Mouse (Mus musculus): ENCODE measurements around the gene Dph1.
"Not testable (repeated sequence)": the region's sequence is repeated elsewhere in the genome, so short reads cannot be mapped to it uniquely, and the experiment has no call there.

The Dph1 gene

DNA sequence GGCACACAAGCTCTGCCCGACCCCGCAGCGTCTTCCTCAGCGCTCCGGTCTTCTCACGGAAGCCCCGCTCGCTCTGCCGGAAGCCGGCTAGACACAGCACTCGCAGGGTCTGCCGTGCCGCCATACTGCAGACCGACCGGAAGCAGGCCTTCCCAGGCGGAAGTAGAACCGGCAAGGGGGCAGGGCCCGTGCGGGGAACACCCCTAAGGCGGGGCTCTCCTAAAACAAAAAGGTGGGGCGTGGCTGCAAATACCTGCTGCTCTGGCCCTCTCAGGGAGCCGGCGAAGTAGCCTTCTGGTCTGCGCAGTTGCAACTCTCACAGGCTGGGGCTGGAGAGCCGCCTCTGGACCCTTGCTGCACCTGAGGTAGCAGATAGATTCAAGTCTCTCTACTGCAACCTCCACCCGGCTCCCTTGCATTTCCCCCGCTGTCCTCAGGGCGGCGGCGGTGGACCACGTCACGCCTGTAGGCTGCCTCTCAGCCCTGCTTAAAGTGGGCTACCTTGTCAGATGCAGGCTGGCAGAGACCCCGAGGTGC, 12.3 kb downstream of the Dph1 start, which contains the start of gene Ovca2:
TSS of gene Ovca2 (minus strand) at position 164 of the 537 bp plus-strand sequence.
- ATAC-seq (ENCODE audit: insufficient number of reproducible peaks, low FRiP score, low TSS enrichment): peak; percentile 81

DNA sequence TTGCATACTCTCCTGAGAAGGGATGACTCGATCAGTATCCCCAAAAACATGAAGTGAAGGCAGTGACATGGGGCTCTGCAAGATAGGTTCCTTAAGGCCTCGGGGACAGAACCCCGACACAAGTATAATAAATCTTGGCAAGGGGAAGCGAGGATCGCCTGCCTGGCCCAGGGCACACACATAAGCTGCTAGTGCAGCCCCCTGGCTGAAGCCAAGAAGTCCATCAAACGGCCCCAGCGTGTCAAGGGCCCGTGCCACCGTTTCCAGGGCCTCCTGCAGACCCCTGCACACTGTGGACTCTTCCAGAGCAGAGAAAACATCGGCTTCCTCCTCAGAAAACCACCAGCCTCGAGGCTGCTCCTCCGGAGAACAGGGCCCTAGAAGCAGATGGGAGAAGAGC, 13.0 kb downstream of the Dph1 start:
- ATAC-seq (ENCODE audit: insufficient number of reproducible peaks, low FRiP score, low TSS enrichment): no peak

- ATAC-seq (ENCODE audit: insufficient number of reproducible peaks, low FRiP score, low TSS enrichment): not testable (repeated sequence)
Observed at GRCm38 (mm10) chr11:75174574-75174973, 16.5 kb downstream of the Dph1 start.

- no peak for ATAC-seq (ENCODE audit: insufficient number of reproducible peaks, low FRiP score, low TSS enrichment)
Observed at GRCm38 (mm10) chr11:75173799-75174165, 17.3 kb downstream of the Dph1 start.

DNA sequence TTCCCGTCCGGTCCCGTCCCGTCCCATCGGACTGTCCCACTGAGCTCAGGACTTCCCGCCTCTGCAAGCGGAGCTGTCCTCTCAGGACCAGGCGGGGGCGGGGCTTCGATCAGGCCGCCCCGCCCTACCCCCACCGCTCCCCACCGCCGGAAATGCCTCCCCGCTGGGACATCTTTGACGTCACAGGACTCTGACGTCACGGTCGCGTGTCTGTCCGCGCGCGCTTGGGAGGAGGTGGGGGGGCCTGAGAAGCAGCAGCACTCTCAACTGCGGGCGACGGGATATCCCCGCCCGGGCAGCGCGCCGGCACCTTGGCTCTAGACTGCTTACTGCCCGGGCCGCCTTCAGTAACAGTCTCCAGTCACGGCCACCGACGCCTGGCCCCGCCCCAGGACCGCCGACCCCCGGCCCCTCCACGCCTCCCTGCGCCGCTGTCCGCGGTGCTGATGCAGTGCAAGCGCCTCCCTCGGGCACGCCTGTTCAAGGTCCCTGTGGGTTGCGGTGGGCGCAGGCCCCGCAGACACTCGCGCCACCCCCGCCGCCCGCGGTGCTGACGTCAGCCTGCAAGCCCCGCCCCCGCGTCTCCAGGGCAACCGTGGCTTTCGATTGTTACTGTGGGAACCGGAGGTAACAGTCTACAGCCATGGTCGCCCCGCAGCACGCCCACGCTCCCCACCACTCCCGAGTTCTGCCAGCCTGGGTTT, 17.8 kb downstream of the Dph1 start:
- ATAC-seq (ENCODE audit: insufficient number of reproducible peaks, low FRiP score, low TSS enrichment): no peak

DNA sequence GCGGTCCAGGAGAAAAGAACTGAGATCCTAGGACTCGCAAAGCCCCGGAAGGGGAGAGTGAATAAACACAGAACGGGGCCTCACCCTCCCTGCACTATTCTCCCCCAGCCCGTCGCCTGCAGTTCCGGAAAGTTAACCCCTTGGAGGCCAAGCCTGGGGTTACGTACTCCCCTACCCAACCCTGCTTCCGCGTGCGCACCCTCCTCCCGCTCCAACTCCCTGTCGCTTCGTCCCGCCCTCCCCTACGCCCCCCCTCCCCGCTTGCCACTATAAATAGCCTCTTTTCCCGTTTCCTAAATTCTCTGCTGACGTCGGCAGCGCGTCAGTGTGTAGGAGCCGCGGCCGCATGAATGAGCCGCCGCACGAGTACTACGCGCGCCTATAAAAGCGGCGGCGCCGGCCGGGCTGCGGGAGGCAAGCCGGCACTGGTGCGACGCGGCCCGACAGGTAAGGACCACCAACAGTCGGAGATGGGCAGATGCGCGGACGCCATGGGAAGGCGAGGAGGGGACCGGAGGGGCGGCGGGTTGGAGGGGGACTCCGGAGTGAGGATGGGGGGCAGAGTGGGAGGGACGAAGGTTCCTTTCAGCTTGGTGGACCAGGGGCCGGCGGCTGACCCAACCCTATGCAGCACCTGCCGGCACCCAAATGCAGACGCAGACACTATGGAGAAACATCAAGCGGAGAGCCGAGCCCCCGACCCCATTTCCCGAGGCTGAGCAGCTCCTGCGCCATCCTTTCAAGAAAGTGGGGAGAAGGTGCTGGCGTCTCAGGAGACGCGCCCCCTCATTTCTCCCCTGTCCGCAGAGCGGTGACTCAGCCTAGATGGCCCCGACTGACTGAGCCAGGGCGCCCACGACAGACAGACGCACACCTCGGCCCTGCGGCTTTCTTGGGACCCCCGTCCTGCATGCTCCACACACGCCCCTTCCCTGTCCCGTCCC, 18.6 kb downstream of the Dph1 start:
- ATAC-seq (ENCODE audit: insufficient number of reproducible peaks, low FRiP score, low TSS enrichment): 0 out of 2 replicates have a peak, but pooled peaks have one; percentile 9

- no peak for ATAC-seq (ENCODE audit: insufficient number of reproducible peaks, low FRiP score, low TSS enrichment)
Observed at GRCm38 (mm10) chr11:75171186-75171865, 19.7 kb downstream of the Dph1 start.

GRCm38 (mm10) chr11:75170136-75170751, 20.8 kb downstream of the Dph1 start:
- peak; percentile 57 for ATAC-seq (ENCODE audit: insufficient number of reproducible peaks, low FRiP score, low TSS enrichment)

DNA sequence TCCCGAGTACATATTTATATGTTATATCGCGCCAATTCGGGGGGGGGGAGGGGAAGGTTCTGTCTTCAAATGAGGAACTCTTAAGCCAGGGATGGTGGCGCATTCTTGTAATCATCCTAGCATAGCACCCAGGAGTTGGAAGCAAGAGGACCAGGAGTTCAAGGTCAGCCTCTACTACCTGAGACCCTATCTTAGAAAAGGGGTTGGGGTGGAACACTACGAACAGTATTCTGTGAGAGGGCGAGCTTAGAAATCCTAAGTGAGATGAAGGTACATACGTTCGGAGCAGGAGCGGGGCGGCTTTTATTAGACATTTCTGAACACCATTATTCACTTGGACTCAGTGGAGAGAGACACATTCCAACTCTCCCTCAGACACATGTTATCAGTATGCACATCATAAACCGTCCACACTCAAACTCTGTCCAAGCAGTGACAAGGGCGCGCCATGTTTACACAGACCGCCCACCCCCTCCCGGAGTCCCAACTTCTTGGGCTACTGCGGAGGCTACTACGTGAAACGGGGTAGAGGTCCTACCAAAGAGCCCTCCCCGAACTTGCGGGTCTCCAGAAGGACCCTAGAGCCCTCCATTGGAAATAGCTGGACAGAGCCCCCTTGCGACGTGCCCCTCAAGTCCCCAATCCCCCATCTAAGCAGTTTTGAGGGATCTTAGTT, 21.5 kb downstream of the Dph1 start, which contains the start of gene Hic1:
TSS of gene Hic1 (minus strand) at position 115 of the 676 bp plus-strand sequence.
- no peak for ATAC-seq (ENCODE audit: insufficient number of reproducible peaks, low FRiP score, low TSS enrichment)

- ATAC-seq (ENCODE audit: insufficient number of reproducible peaks, low FRiP score, low TSS enrichment): no peak
Observed at GRCm38 (mm10) chr11:75168590-75169361, 22.3 kb downstream of the Dph1 start.

GRCm38 (mm10) chr11:75167643-75168589, 23.1 kb downstream of the Dph1 start:
- no peak for ATAC-seq (ENCODE audit: insufficient number of reproducible peaks, low FRiP score, low TSS enrichment)

GRCm38 (mm10) chr11:75166861-75167642, 24.0 kb downstream of the Dph1 start:
- ATAC-seq (ENCODE audit: insufficient number of reproducible peaks, low FRiP score, low TSS enrichment): no peak

- ATAC-seq (ENCODE audit: insufficient number of reproducible peaks, low FRiP score, low TSS enrichment): no peak
Observed at GRCm38 (mm10) chr11:75166193-75166842, 24.7 kb downstream of the Dph1 start.

DNA sequence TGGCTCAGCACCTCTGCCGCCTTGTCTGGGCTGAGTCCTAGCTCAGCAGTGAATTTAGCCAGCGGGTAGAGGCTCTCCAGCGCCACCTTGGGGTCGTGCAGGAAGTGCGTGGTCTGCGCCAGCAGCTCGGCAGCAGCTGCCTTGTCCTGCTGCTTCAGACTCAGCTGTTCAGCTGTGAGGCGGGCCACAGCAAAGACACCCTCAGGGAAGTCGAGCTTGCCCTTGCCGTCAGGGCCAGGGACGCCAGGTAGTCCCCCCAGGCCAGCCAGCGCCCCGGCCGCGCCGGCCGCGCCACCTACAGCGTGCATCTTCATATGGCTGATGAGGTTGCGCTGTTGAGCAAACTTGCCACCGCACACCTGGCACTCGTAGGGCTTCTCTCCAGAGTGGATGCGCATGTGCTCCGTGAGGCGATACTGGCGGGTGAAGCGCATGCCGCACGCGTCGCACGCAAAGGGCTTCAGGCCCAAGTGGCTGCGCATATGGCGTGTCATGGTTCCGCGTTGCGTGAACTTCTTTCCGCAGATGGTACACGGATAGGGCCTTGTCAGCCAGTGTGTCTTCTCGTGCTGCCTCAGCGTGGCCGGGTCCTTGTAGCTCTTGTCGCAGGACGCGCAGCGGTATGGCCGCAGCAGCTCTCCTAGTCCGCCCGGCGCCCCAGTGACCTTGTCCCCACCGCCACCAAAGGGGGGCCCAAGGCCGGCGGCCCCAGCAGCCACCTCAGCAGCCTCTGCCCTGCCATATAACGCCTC, 25.4 kb downstream of the Dph1 start:
- no peak for ATAC-seq (ENCODE audit: insufficient number of reproducible peaks, low FRiP score, low TSS enrichment)

GRCm38 (mm10) chr11:75164750-75165149, 26.3 kb downstream of the Dph1 start:
- ATAC-seq (ENCODE audit: insufficient number of reproducible peaks, low FRiP score, low TSS enrichment): no peak

DNA sequence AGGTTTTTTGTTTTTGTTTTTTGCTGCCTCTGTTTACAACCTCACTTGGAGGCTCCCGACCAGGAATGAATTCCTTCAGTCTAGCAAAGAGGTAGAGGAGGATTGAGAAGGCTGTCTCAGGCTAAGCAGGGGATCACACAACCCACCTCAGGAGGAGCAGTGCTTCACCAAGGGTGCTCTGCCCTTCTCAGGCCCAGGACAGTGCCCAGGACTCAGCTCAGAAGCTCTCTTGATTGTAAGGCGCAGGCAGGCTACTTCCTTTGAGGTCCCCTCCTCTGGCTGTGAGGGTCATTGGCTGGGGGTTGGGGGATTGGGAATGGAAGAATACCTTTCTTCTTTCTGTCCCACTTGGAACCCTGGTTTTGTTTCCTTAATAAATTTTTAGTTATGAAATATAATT, 27.0 kb downstream of the Dph1 start:
- ATAC-seq (ENCODE audit: insufficient number of reproducible peaks, low FRiP score, low TSS enrichment): no peak
